Mouse (Mus musculus): Measurements from ENCODE around the gene Apoe. TPM values are rescaled to one million over a fixed set of nuclear protein-coding genes. Genes with fewer than 3 reads are reported as not detected.
"Not testable (repeated sequence)": the region's sequence is repeated elsewhere in the genome, so short reads cannot be mapped to it uniquely, and the experiment has no call there.

Gene Apoe
- polyA plus RNA-seq, 1 experiment from 2014 or later: 596 TPM

GRCm38 (mm10) chr7:19691434-19691833, 7.6 kb downstream of the Apoe start:
- Histone ChIP-seq H3K27ac (no peak overlapping the region), H3K9ac (no peak overlapping the region), H3K27me3 (no peaks in the 10 kb centered on the region), H3K4me2 (no peak overlapping the region), H3K4me1 (replicated peaks) (peaks cover 39% of the 10 kb centered on the region), H3K4me3 (no peak overlapping the region), H3K36me3 (peaks cover 5% of the 10 kb centered on the region; the same call in 1 of the 2 replicates), H3K9me3 (replicated peaks) (no peaks in the 10 kb centered on the region)
- WGBS: 67% methylated on average over 6 of the region's 6 CpGs
- no peak for ATAC-seq (replicated peaks; ENCODE audit: insufficient number of reproducible peaks, insufficient read depth, low FRiP score, low read depth)

GRCm38 (mm10) chr7:19690845-19691244, 8.1 kb downstream of the Apoe start:
- 79% methylated on average over 4 of the region's 4 CpGs for WGBS
- no peak overlapping the region for H3K4me2 ChIP-seq
- no peak overlapping the region for H3K9ac ChIP-seq
- H3K36me3 ChIP-seq: no peaks in the 10 kb centered on the region
- H3K27me3 ChIP-seq: no peaks in the 10 kb centered on the region
- peaks cover 36% of the 10 kb centered on the region for H3K4me1 ChIP-seq (replicated peaks)
- H3K4me3 ChIP-seq: no peak overlapping the region
- ATAC-seq (replicated peaks; ENCODE audit: insufficient number of reproducible peaks, insufficient read depth, low FRiP score, low read depth): no peak
- H3K27ac ChIP-seq: no peak overlapping the region
- H3K9me3 ChIP-seq (replicated peaks): no peaks in the 10 kb centered on the region

- 86% methylated on average over 2 of the region's 2 CpGs for WGBS
- H3K9me3 ChIP-seq (replicated peaks): no peaks in the 10 kb centered on the region
- H3K4me3 ChIP-seq: no peak overlapping the region
- ATAC-seq (replicated peaks; ENCODE audit: insufficient number of reproducible peaks, insufficient read depth, low FRiP score, low read depth): no peak
- H3K36me3 ChIP-seq: no peaks in the 10 kb centered on the region
- no peak overlapping the region for H3K9ac ChIP-seq
- no peak overlapping the region for H3K27ac ChIP-seq
- H3K27me3 ChIP-seq: no peaks in the 10 kb centered on the region
- no peak overlapping the region for H3K4me2 ChIP-seq
- peaks cover 14% of the 10 kb centered on the region for H3K4me1 ChIP-seq (replicated peaks)
Observed at GRCm38 (mm10) chr7:19688611-19689010, 10.4 kb downstream of the Apoe start.

GRCm38 (mm10) chr7:19688101-19688500, 10.9 kb downstream of the Apoe start:
- no peak for ATAC-seq (replicated peaks; ENCODE audit: insufficient number of reproducible peaks, insufficient read depth, low FRiP score, low read depth)
- Histone ChIP-seq H3K4me3 (no peak overlapping the region), H3K9me3 (replicated peaks) (no peaks in the 10 kb centered on the region), H3K4me2 (no peak overlapping the region), H3K36me3 (no peaks in the 10 kb centered on the region), H3K4me1 (replicated peaks) (peaks cover 9% of the 10 kb centered on the region), H3K27ac (no peak overlapping the region), H3K27me3 (no peaks in the 10 kb centered on the region), H3K9ac (no peak overlapping the region)
- 88% methylated on average over 10 of the region's 10 CpGs for WGBS

- H3K27ac ChIP-seq; H3K27me3 ChIP-seq; H3K36me3 ChIP-seq; H3K9me3 ChIP-seq (replicated peaks); ATAC-seq (replicated peaks; ENCODE audit: insufficient number of reproducible peaks, insufficient read depth, low FRiP score, low read depth); H3K9ac ChIP-seq; H3K4me2 ChIP-seq; H3K4me1 ChIP-seq (replicated peaks); H3K4me3 ChIP-seq: not testable (repeated sequence)
- 44% methylated on average over 8 of the region's 8 CpGs for WGBS
Observed at GRCm38 (mm10) chr7:19686927-19687583, 11.9 kb downstream of the Apoe start.

- no peak overlapping the region for H3K9ac ChIP-seq
- 0 out of 2 replicates have a peak, but pooled peaks cover under 1% of the 10 kb centered on the region for H3K4me1 ChIP-seq (replicated peaks)
- H3K4me3 ChIP-seq: no peak overlapping the region
- H3K4me2 ChIP-seq: no peak overlapping the region
- H3K27ac ChIP-seq: no peak overlapping the region
- WGBS: 83% methylated on average over 6 of the region's 6 CpGs
- H3K27me3 ChIP-seq: no peaks in the 10 kb centered on the region
- H3K36me3 ChIP-seq: no peaks in the 10 kb centered on the region
- no peak for ATAC-seq (replicated peaks; ENCODE audit: insufficient number of reproducible peaks, insufficient read depth, low FRiP score, low read depth)
- no peaks in the 10 kb centered on the region for H3K9me3 ChIP-seq (replicated peaks)
Observed at GRCm38 (mm10) chr7:19686521-19686920, 12.5 kb downstream of the Apoe start.

GRCm38 (mm10) chr7:19685374-19685773, 13.6 kb downstream of the Apoe start:
- peaks cover 5% of the 10 kb centered on the region; the same call in 1 of the 2 replicates for H3K4me1 ChIP-seq (replicated peaks)
- 54% methylated on average over 4 of the region's 4 CpGs for WGBS

GRCm38 (mm10) chr7:19683771-19684201, 15.2 kb downstream of the Apoe start:
- Histone ChIP-seq H3K4me3 (no peak overlapping the region), H3K4me1 (replicated peaks) (peaks cover 5% of the 10 kb centered on the region; the same call in 1 of the 2 replicates), H3K9me3 (replicated peaks) (no peaks in the 10 kb centered on the region), H3K9ac (no peak overlapping the region), H3K36me3 (no peaks in the 10 kb centered on the region), H3K27me3 (no peaks in the 10 kb centered on the region), H3K4me2 (no peak overlapping the region), H3K27ac (no peak overlapping the region)
- WGBS: 85% methylated on average over 6 of the region's 6 CpGs
- no peak for ATAC-seq (replicated peaks; ENCODE audit: insufficient number of reproducible peaks, insufficient read depth, low FRiP score, low read depth)

More at GRCm38 (mm10) chr7:19685374-19685773, 13.6 kb downstream of the Apoe start:
- Histone ChIP-seq H3K4me3 (no peak overlapping the region), H3K9ac (no peak overlapping the region), H3K27me3 (no peaks in the 10 kb centered on the region), H3K9me3 (replicated peaks) (no peaks in the 10 kb centered on the region), H3K27ac (no peak overlapping the region), H3K36me3 (no peaks in the 10 kb centered on the region), H3K4me2 (no peak overlapping the region)
- no peak for ATAC-seq (replicated peaks; ENCODE audit: insufficient number of reproducible peaks, insufficient read depth, low FRiP score, low read depth)

- Histone ChIP-seq H3K4me3 (no peak overlapping the region), H3K27ac (no peak overlapping the region)
- WGBS: 79% methylated on average over 3 of the region's 3 CpGs
Observed at GRCm38 (mm10) chr7:19682979-19683378, 16.0 kb downstream of the Apoe start.

GRCm38 (mm10) chr7:19681202-19681694, 17.7 kb downstream of the Apoe start, which contains the start of the genes Gm44805 and Apoc4:
Gene Gm44805, minus strand, starts transcription at chr7:19681423.
Gene Apoc4, minus strand, starts transcription at chr7:19681479.
- Histone ChIP-seq H3K9ac (no peak within 1 kb of the TSS), H3K36me3 (no peaks in the 10 kb centered on the region), H3K4me2 (no peak within 1 kb of the TSS), H3K4me1 (replicated peaks) (peaks cover 5% of the 10 kb centered on the region; the same call in 1 of the 2 replicates), H3K27ac (no peak within 1 kb of the TSS), H3K9me3 (replicated peaks) (no peaks in the 10 kb centered on the region), H3K27me3 (no peaks in the 10 kb centered on the region), H3K4me3 (no peak within 1 kb of the TSS)
- 46% methylated on average over 8 of the region's 8 CpGs for WGBS
- no peak for ATAC-seq (replicated peaks; ENCODE audit: insufficient number of reproducible peaks, insufficient read depth, low FRiP score, low read depth)

More at GRCm38 (mm10) chr7:19682979-19683378, 16.0 kb downstream of the Apoe start:
- H3K4me2 ChIP-seq: no peak overlapping the region
- no peak for ATAC-seq (replicated peaks; ENCODE audit: insufficient number of reproducible peaks, insufficient read depth, low FRiP score, low read depth)
- H3K9me3 ChIP-seq (replicated peaks): no peaks in the 10 kb centered on the region
- H3K4me1 ChIP-seq (replicated peaks): peaks cover 5% of the 10 kb centered on the region; the same call in 1 of the 2 replicates
- H3K27me3 ChIP-seq: no peaks in the 10 kb centered on the region
- H3K36me3 ChIP-seq: no peaks in the 10 kb centered on the region
- H3K9ac ChIP-seq: no peak overlapping the region

GRCm38 (mm10) chr7:19680702-19681101, 18.3 kb downstream of the Apoe start:
- no peaks in the 10 kb centered on the region for H3K27me3 ChIP-seq
- 91% methylated on average over 2 of the region's 2 CpGs for WGBS
- no peak overlapping the region for H3K4me3 ChIP-seq
- no peak overlapping the region for H3K27ac ChIP-seq
- H3K4me1 ChIP-seq (replicated peaks): peaks cover 5% of the 10 kb centered on the region; the same call in 1 of the 2 replicates
- H3K9ac ChIP-seq: no peak overlapping the region
- no peaks in the 10 kb centered on the region for H3K9me3 ChIP-seq (replicated peaks)
- ATAC-seq (replicated peaks; ENCODE audit: insufficient number of reproducible peaks, insufficient read depth, low FRiP score, low read depth): no peak
- H3K4me2 ChIP-seq: no peak overlapping the region
- no peaks in the 10 kb centered on the region for H3K36me3 ChIP-seq

GRCm38 (mm10) chr7:19678901-19679300, 20.1 kb downstream of the Apoe start:
- H3K9me3 ChIP-seq (replicated peaks): no peaks in the 10 kb centered on the region
- H3K27ac ChIP-seq: no peak overlapping the region
- no peaks in the 10 kb centered on the region for H3K27me3 ChIP-seq
- ATAC-seq (replicated peaks; ENCODE audit: insufficient number of reproducible peaks, insufficient read depth, low FRiP score, low read depth): no peak
- H3K4me3 ChIP-seq: no peak overlapping the region
- no peaks in the 10 kb centered on the region for H3K36me3 ChIP-seq
- H3K4me1 ChIP-seq (replicated peaks): peaks cover 5% of the 10 kb centered on the region; the same call in 1 of the 2 replicates
- 79% methylated on average over 3 of the region's 3 CpGs for WGBS
- no peak overlapping the region for H3K4me2 ChIP-seq
- no peak overlapping the region for H3K9ac ChIP-seq
